Mouse (Mus musculus): ENCODE data around the gene Ttc23.

Gene Ttc23

GRCm38 (mm10) chr7:67754606-67755005, 107.4 kb downstream of the Ttc23 start:
- no peak for DNase-seq

DNA sequence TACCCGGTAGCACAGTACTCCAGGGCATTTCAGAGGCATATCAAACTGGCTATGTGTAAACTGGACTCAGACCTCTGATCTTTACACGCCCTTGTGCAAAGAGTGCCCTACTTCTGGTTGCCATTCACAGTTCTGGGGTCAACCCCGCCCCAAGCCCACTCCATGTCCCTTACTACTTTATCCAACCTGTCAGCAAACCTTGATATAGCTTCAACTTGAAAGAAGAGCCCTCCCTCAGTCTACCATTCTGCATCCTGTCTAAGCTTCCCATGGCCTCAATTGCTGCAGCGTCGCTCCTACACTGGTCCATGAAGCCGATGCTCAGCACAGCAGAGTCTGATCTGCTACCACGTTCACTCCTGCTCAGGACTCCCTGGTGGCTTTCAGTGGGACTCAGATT, 108.2 kb downstream of the Ttc23 start:
- DNase-seq = no peak

- no peak for DNase-seq
These were observed 109.4 kb downstream of the Ttc23 start for GRCm38 (mm10) chr7:67756636-67757035.

GRCm38 (mm10) chr7:67758506-67758857, 111.3 kb downstream of the Ttc23 start:
- no peak for DNase-seq

DNA sequence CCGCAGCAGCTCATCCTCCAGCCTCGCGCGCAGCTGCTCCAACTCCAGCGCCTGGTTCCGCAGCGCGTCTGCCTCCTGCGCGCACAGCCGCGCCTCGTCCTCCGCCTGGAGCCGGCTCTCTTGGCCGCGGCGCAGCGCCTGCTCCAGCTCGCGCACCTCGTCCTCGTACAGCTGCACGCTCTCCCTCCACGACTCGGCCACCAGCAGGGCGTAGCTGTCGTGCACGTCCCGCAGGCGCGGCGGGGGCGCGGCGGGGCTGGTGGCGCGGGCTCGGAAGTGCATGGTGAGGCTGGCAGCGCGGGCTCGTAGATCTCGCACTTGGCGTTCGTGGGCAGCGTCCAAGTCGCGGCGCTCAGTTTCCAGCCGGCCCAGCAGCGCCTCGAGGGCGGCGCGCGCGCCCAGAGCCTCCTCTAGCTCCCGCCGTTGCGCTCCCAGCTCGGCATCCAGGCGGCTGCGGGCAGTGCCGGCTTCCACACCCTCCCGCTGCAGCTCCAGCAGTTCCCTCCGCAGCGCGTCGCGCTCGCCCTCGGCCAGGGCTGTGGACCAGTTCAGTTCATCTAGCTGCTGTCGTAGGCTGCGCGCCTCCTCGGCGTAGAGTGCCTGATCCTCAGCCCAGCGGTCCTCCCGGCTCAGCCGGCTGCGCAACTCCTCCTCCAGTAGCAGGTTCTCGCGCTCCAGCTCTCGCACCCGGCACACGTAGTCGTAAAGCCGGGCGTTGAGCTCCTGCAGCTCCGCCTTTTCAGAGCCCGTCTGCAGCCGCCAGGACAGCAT, 111.8 kb downstream of the Ttc23 start:
- peak in 1 of 2 experiments; percentile 22 for DNase-seq

DNA sequence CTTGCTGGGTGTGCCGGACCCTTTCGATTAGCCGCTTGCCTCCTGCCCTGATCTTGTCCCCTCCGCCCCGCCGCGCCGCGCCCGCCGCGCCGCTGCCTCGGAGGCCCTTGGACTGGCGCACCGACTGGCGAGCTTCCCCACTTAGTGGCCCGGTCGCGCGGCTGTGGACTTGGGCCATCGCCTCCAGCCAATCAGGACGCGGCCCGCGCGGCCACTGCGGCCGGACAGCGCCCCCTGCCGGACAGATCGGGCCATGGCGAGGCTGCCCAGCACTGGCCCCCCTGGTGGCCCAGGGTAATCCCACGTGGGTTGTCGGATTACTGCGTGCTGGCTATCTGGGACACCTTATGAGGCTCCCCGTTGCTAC, 112.4 kb downstream of the Ttc23 start, which contains the start of gene Synm:
Gene Synm, minus strand, starts transcription at position 114 of the 367 bp plus-strand sequence.
- DNase-seq = peak; percentile 65 to 71

GRCm38 (mm10) chr7:67763625-67764024, 116.4 kb downstream of the Ttc23 start:
- DNase-seq = no peak

GRCm38 (mm10) chr7:67768125-67768524, 120.9 kb downstream of the Ttc23 start:
- no peak for DNase-seq

DNA sequence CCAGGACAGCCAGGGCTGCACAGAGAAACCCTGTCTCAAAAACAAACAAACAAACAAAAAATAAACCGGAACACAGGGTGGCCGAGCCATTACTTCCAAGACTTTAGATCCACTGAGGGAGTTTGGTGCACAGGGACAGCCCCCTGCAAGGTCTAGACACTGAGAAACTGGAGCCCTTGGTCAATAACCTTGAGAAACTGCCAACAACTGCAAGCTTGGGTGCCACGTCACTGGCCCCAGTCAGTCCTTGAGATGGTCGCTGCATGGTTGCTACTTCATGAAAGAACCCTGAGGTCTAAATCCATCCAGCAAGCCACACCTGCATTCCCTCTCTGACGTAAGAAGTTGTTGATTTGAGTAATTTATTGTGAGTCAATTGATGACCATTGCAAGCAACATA, 122.3 kb downstream of the Ttc23 start:
- no peak for DNase-seq

- no peak for DNase-seq
These were observed 125.0 kb downstream of the Ttc23 start for GRCm38 (mm10) chr7:67772231-67772630.

GRCm38 (mm10) chr7:67775623-67776022, 128.4 kb downstream of the Ttc23 start:
- DNase-seq = no peak

DNA sequence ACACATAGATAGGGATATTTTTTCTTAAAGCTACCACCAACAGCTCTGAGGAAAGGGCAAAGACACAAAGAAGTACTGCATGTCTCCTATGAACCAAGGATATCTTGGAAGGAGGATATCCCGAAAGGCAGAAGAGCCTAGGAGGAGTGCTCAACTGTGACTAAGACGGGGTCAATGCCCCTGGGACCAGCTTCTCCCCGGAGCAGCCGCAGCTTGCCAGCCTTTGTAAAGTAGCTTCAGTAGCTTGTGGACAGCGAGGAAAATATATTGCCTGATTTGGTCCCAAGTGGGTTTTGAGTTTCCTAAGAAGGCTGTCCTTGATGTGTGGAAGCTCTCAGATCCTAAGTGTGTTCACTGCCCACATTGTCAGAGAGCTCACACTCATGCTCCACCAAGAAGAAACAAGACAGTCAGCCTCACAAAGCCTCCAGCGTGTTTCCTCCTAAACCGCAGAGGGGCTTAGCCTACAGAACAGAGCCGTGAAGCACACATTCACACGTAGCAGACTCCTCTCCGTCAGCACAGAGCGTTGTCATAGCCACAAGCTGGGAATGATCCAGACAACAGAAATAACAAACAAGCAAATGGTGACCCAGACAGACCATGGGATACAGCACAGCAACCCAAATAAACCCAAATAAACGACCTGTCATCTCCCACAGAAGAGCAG, 129.6 kb downstream of the Ttc23 start:
- DNase-seq = no peak

DNA sequence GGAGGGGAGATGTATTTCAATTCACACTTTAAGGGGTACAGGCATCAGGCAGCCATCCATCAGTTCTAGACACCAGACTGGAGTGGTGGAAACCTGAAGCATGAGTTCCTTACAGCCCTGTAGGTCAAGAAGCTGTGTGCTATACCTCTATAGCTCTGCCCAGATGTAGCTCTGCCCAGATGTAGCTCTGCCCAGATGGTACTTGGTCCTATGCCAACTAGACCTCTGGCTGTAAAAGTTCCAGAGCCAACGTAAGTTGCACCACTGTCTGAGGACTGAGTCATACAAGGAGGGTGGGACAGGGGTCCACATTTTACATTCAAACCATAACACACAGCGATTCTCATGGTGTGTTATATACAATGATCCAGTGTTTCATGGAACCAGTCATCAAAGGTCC, 140.7 kb downstream of the Ttc23 start:
- DNase-seq = no peak

- DNase-seq = peak; percentile 39 to 58
These were observed 141.5 kb downstream of the Ttc23 start for GRCm38 (mm10) chr7:67788713-67789112.

- DNase-seq = no peak
These were observed 144.0 kb downstream of the Ttc23 start for GRCm38 (mm10) chr7:67791256-67791655.

- no peak for DNase-seq
These were observed 146.2 kb downstream of the Ttc23 start for GRCm38 (mm10) chr7:67793449-67793848.

DNA sequence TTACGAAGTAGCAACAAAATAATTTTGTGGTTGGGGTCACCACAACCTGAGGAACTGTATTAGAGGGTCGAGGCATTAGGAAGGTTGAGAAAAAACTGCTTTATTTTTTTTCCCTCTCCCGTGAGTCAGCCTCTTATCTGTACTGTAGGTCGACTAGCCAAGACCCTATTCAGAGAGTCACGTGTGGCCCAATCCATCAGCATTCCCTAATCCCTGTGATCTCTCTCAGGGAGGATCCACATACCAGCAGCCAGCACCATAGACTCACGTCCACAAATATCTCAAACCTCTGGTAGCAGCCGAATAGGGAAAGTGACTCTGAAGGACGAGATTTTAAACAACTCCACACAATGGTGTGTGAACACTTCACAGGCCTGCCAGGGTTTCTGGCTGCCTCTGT, 149.9 kb downstream of the Ttc23 start:
- no peak for DNase-seq

- no peak for DNase-seq
These were observed 151.3 kb downstream of the Ttc23 start for GRCm38 (mm10) chr7:67798476-67798875.

DNA sequence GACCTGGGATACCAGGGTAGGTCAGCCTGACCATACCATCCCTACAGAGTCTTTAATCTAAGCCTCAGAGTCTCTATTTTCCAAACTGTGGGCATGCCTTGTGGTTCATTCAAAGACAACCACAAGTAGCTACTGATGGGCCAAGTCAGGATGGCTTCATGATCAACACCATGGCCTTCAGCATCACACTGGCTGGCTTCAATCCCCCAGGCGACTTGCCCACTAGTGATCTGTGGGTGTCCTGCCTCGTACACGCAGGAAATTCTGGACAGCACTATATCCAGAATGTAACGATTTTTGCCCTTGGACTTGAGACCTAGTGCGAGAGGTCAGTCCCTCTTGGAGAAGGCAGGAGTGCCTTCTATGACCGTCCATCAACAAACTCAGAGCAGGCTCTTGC, 153.3 kb downstream of the Ttc23 start:
- no peak for DNase-seq

- no peak for DNase-seq
These were observed 153.8 kb downstream of the Ttc23 start for GRCm38 (mm10) chr7:67801022-67801421.

DNA sequence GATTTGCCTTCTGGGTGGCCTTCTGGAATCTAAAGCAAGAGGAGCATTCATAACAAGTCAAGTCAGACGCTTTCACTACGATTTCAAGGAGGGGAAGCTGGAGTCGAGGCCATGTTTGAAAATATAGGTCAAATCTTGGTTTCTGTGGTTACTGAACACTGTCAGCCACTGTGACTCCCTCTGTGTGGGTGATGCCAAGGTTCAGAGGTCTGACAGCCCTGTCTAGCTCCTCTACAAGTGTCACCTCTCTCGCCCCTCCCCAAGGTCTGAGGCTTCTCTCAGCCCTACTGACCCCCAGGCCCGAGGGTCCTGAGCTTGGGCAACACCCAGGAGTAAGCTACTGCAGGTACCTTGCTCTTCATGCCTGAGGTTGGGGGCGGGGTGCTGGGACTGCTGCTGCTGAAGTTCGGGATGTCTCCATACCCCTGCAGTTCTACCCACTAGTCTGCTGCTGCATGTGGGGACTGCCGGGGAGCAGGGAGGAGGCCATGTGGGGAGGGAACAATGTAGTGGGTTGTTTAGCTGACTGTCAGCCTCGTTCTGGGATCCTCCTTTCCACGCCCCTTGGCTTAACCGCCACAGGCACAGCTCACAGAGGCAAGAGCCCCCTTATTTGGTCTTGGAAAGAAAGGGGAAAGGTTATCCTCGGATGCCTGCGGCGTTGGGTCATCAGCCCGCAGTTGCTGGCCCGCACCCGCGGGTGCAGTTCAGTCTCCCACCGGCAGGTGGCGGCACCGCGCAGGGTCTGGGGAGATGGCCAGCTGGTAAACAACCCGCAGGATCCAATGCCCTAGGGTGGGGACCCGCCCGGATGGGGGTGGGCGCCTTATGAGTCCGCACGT, 156.0 kb downstream of the Ttc23 start:
- DNase-seq = peak; percentile 75 to 81

DNA sequence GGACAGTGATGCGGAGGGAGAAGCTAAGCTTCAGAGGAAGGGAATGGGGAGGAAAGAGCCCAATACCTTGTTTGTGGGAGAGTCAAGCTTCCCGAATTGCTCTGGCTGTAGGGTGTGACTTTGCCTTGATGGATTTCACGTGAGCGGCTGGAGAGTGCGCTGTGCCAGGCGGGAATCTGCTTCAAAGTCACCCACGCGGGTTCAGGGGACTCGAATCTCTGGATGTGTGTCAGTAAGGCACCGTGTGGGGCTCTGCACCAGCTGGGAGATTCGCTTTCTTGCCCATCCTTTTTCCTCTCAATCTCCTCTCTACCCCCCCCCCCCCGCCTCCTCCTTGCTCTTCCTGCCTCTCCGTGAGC, 156.6 kb downstream of the Ttc23 start:
- DNase-seq = no peak
